Mouse (Mus musculus) MEL (cell line): ENCODE measurements at regions not wholly inside any gene's neighbourhood (a gene's known extent, or its start where the extent isn't known, plus 50 kb on each side); places are given as distances from the start of the nearest gene placed in this dataset.

Source experiments
- CHD2 ChIP-seq: IDR thresholded peaks from 2 replicates; pipeline ENCODE4 v1.6.1; 2011; ENCODE audit warnings: low read length, improper control_type of control experiment
- EP300 ChIP-seq, 2 experiments: IDR thresholded peaks; 2 replicates each; pipeline ENCODE4 v1.6.1; 2011; ENCODE audit warnings: improper control_type of control experiment in 2 of 2, low read length in 2 of 2, low read depth in 1 of 2, mild to moderate bottlenecking in 1 of 2
- JUND ChIP-seq: IDR thresholded peaks from 2 replicates; pipeline ENCODE4 v1.6.1; 2011; ENCODE audit warnings: low read depth, mild to moderate bottlenecking, improper control_type of control experiment, low read length
- NELFE ChIP-seq: IDR thresholded peaks from 2 replicates; pipeline ENCODE4 v1.6.1; 2011; ENCODE audit warnings: low read depth, low read length, improper control_type of control experiment
- POLR2AphosphoS5 ChIP-seq: IDR thresholded peaks from 2 replicates; pipeline ENCODE4 v1.6.1; 2012; ENCODE audit warnings: low read depth, borderline replicate concordance, mild to moderate bottlenecking, inconsistent platforms, low read length, moderate library complexity, mixed read lengths
- TAL1 ChIP-seq: IDR thresholded peaks from 2 replicates; pipeline ENCODE4 v1.6.1; 2012; ENCODE audit warnings: mild to moderate bottlenecking, inconsistent platforms, low read length, moderate library complexity, mixed read lengths
- TBP ChIP-seq: IDR thresholded peaks from 2 replicates; pipeline ENCODE4 v1.8.0; 2011; ENCODE audit warnings: low read depth, low read length, improper control_type of control experiment
- ZNF384 ChIP-seq: IDR thresholded peaks from 2 replicates; pipeline ENCODE4 v1.6.1; 2012; ENCODE audit warnings: low read depth, mild to moderate bottlenecking, inconsistent platforms, low read length, improper control_type of control experiment

DNA sequence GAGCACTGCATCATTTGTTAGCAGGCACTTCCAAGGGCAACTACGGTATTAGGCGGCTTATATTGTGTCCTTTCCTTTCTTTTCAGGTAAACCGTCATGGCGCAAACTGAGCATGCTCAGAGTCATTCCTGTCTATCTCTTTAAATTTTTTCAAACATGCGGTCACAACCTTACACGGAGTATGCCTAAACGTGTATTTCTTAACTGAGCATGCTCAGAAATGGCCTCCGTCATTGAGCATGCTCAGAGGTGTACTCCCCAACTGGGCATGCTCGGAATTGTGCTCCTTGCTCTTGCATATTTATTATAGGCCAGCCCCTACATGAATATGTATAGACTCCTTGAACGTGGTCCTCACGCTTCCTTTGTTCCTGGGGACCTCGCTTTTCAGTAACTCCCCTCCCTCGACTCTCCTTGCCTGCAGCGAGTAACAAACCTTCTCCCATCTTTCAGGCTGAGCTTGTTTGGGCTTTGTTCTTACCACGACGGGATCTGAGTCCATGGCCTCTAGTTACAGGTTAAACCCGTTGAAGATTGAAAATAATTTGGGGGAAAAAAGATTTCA lies 50.1 kb upstream of the Ddx3x start (continued):
- peak; percentile 13; the same call in 1 of the 2 replicates for TF ChIP-seq JUND
- TF ChIP-seq CHD2: no peak
- peak; percentile 81 for TF ChIP-seq TBP
- TF ChIP-seq TAL1: no peak
- TF ChIP-seq ZNF384: peak; percentile 90
- no peak; the same call in 1 of the 2 replicates for TF ChIP-seq POLR2AphosphoS5
- TF ChIP-seq NELFE: peak; percentile 73
- no peak; a peak in 2 of 4 replicates for TF ChIP-seq EP300 (IDR thresholded peaks at IDR 0.05; ENCODE audit: low read depth in 1 of 2, low read length in 2 of 2)
- TF ChIP-seq, all 39 proteins: peak for 20
